Mouse (Mus musculus): ENCODE measurements around the gene Ushbp1. TPM values are rescaled to one million over a fixed set of nuclear protein-coding genes. Genes with fewer than 3 reads are reported as not detected.

The Ushbp1 gene
- polyA plus RNA-seq, 1 experiment from 2014 or later = 6.8 TPM

- WGBS = 89% methylated on average over 9 of the region's 9 CpGs
- Histone ChIP-seq H3K9me3 (no peaks in the 10 kb centered on the region), H3K36me3 (peaks cover 17% of the 10 kb centered on the region), H3K9ac (no peak overlapping the region), H3K27me3 (replicated peaks) (no peaks in the 10 kb centered on the region), H3K4me3 (no peak overlapping the region), H3K4me2 (replicated peaks) (no peak overlapping the region), H3K27ac (no peak overlapping the region), H3K4me1 (peaks cover 14% of the 10 kb centered on the region)
- ATAC-seq (ENCODE audit: low FRiP score, low read depth) = no peak
Observed at GRCm38 (mm10) chr8:71404951-71405351, 9.3 kb upstream of the Ushbp1 start.

- Histone ChIP-seq H3K9me3 (no peaks in the 10 kb centered on the region), H3K9ac (no peak overlapping the region), H3K4me2 (replicated peaks) (no peak overlapping the region), H3K4me3 (no peak overlapping the region), H3K27ac (no peak overlapping the region), H3K36me3 (peaks cover 18% of the 10 kb centered on the region), H3K27me3 (replicated peaks) (no peaks in the 10 kb centered on the region), H3K4me1 (peaks cover 14% of the 10 kb centered on the region)
- 90% methylated on average over 8 of the region's 8 CpGs for WGBS
- no peak for ATAC-seq (ENCODE audit: low FRiP score, low read depth)
Observed at GRCm38 (mm10) chr8:71404011-71404410, 8.4 kb upstream of the Ushbp1 start.

- Histone ChIP-seq H3K27ac (no peak overlapping the region), H3K4me2 (replicated peaks) (no peak overlapping the region), H3K4me1 (peaks cover 14% of the 10 kb centered on the region), H3K9me3 (no peaks in the 10 kb centered on the region), H3K9ac (no peak overlapping the region), H3K36me3 (peaks cover 16% of the 10 kb centered on the region), H3K4me3 (no peak overlapping the region), H3K27me3 (replicated peaks) (no peaks in the 10 kb centered on the region)
- no peak for ATAC-seq (ENCODE audit: low FRiP score, low read depth)
- WGBS = 86% methylated on average over 6 of the region's 6 CpGs
Observed at GRCm38 (mm10) chr8:71403107-71403885, 7.7 kb upstream of the Ushbp1 start.

GRCm38 (mm10) chr8:71402446-71402964, 6.9 kb upstream of the Ushbp1 start:
- H3K36me3 ChIP-seq = peaks cover 14% of the 10 kb centered on the region
- H3K4me1 ChIP-seq = peaks cover 18% of the 10 kb centered on the region
- H3K27me3 ChIP-seq (replicated peaks) = no peaks in the 10 kb centered on the region
- H3K4me3 ChIP-seq = no peak overlapping the region
- ATAC-seq (ENCODE audit: low FRiP score, low read depth) = no peak
- H3K9me3 ChIP-seq = no peaks in the 10 kb centered on the region
- 84% methylated on average over 9 of the region's 9 CpGs for WGBS
- no peak overlapping the region for H3K4me2 ChIP-seq (replicated peaks)
- no peak overlapping the region for H3K9ac ChIP-seq
- H3K27ac ChIP-seq = no peak overlapping the region

GRCm38 (mm10) chr8:71401454-71401853, 5.9 kb upstream of the Ushbp1 start:
- no peak overlapping the region for H3K4me2 ChIP-seq (replicated peaks)
- ATAC-seq (ENCODE audit: low FRiP score, low read depth) = no peak
- H3K9ac ChIP-seq = no peak overlapping the region
- peaks cover 14% of the 10 kb centered on the region for H3K36me3 ChIP-seq
- no peak overlapping the region for H3K4me3 ChIP-seq
- H3K4me1 ChIP-seq = peaks cover 15% of the 10 kb centered on the region
- H3K9me3 ChIP-seq = no peaks in the 10 kb centered on the region
- no peaks in the 10 kb centered on the region for H3K27me3 ChIP-seq (replicated peaks)
- no peak overlapping the region for H3K27ac ChIP-seq

- 94% methylated on average over 2 of the region's 2 CpGs for WGBS
- Histone ChIP-seq H3K27me3 (replicated peaks) (no peaks in the 10 kb centered on the region), H3K4me2 (replicated peaks) (no peak overlapping the region), H3K27ac (no peak overlapping the region), H3K36me3 (peaks cover 14% of the 10 kb centered on the region), H3K9me3 (no peaks in the 10 kb centered on the region), H3K4me1 (peaks cover 12% of the 10 kb centered on the region), H3K9ac (no peak overlapping the region), H3K4me3 (no peak overlapping the region)
- no peak for ATAC-seq (ENCODE audit: low FRiP score, low read depth)
Observed at GRCm38 (mm10) chr8:71400826-71401225, 5.2 kb upstream of the Ushbp1 start.

GRCm38 (mm10) chr8:71397701-71398100, 2.1 kb upstream of the Ushbp1 start:
- Histone ChIP-seq H3K4me1 (peaks cover 16% of the 10 kb centered on the region), H3K9ac (0 out of 2 replicates have a peak overlapping the region, but pooled peaks have one; percentile 69), H3K4me3 (peak overlapping the region; percentile 63), H3K36me3 (peaks cover 14% of the 10 kb centered on the region), H3K4me2 (replicated peaks) (peak overlapping the region; percentile 75), H3K27ac (no peak overlapping the region), H3K27me3 (replicated peaks) (no peaks in the 10 kb centered on the region), H3K9me3 (no peaks in the 10 kb centered on the region)
- WGBS = 90% methylated on average over 12 of the region's 12 CpGs
- no peak for ATAC-seq (ENCODE audit: low FRiP score, low read depth)

- under 1% methylated on average over 34 of the region's 34 CpGs for WGBS
Observed at GRCm38 (mm10) chr8:71396639-71397305, 1.2 kb upstream of the Ushbp1 start, which contains the start of gene Babam1. Gene Babam1 (plus strand): TSS chr8:71396861.

GRCm38 (mm10) chr8:71395071-71395470, 531 bp downstream of the Ushbp1 start:
- no peaks in the 10 kb centered on the region for H3K9me3 ChIP-seq
- H3K4me1 ChIP-seq = peaks cover 16% of the 10 kb centered on the region
- ATAC-seq (ENCODE audit: low FRiP score, low read depth) = no peak
- H3K4me2 ChIP-seq (replicated peaks) = no peak overlapping the region
- H3K9ac ChIP-seq = no peak overlapping the region
- H3K27ac ChIP-seq = no peak overlapping the region
- H3K27me3 ChIP-seq (replicated peaks) = no peaks in the 10 kb centered on the region
- H3K4me3 ChIP-seq = no peak overlapping the region
- peaks cover 14% of the 10 kb centered on the region for H3K36me3 ChIP-seq
- 85% methylated on average over 10 of the region's 10 CpGs for WGBS

More at GRCm38 (mm10) chr8:71396639-71397305, 1.2 kb upstream of the Ushbp1 start, which contains the start of gene Babam1:
- H3K27ac ChIP-seq = no peak within 1 kb of the TSS; the same call in 1 of the 2 replicates
- H3K4me3 ChIP-seq = peak within 1 kb of the TSS; percentile 63
- peaks cover 16% of the 10 kb centered on the region for H3K4me1 ChIP-seq
- H3K27me3 ChIP-seq (replicated peaks) = no peaks in the 10 kb centered on the region
- peak; percentile 97 for ATAC-seq (ENCODE audit: low FRiP score, low read depth)
- peaks cover 14% of the 10 kb centered on the region for H3K36me3 ChIP-seq
- peak within 1 kb of the TSS; percentile 69 for H3K9ac ChIP-seq
- no peaks in the 10 kb centered on the region for H3K9me3 ChIP-seq
- peak within 1 kb of the TSS; percentile 75 for H3K4me2 ChIP-seq (replicated peaks)

GRCm38 (mm10) chr8:71394481-71394880, 1.1 kb downstream of the Ushbp1 start:
- H3K27ac ChIP-seq = no peak overlapping the region
- no peaks in the 10 kb centered on the region for H3K27me3 ChIP-seq (replicated peaks)
- peaks cover 16% of the 10 kb centered on the region for H3K4me1 ChIP-seq
- no peak overlapping the region for H3K9ac ChIP-seq
- ATAC-seq (ENCODE audit: low FRiP score, low read depth) = no peak
- no peaks in the 10 kb centered on the region for H3K9me3 ChIP-seq
- peaks cover 9% of the 10 kb centered on the region for H3K36me3 ChIP-seq
- 80% methylated on average over 7 of the region's 7 CpGs for WGBS
- no peak overlapping the region for H3K4me3 ChIP-seq
- no peak overlapping the region for H3K4me2 ChIP-seq (replicated peaks)

- Histone ChIP-seq H3K4me3 (no peak overlapping the region), H3K9ac (no peak overlapping the region), H3K4me2 (replicated peaks) (0 out of 2 replicates have a peak overlapping the region, but pooled peaks have one; percentile 14), H3K9me3 (no peaks in the 10 kb centered on the region), H3K4me1 (peaks cover 16% of the 10 kb centered on the region), H3K36me3 (no peaks in the 10 kb centered on the region), H3K27ac (no peak overlapping the region), H3K27me3 (replicated peaks) (no peaks in the 10 kb centered on the region)
- 15% methylated on average over 3 of the region's 3 CpGs for WGBS
- no peak for ATAC-seq (ENCODE audit: low FRiP score, low read depth)
Observed at GRCm38 (mm10) chr8:71392871-71393270, 2.7 kb downstream of the Ushbp1 start.

- Histone ChIP-seq H3K27ac (no peak overlapping the region), H3K9ac (no peak overlapping the region), H3K27me3 (replicated peaks) (no peaks in the 10 kb centered on the region), H3K9me3 (no peaks in the 10 kb centered on the region), H3K4me2 (replicated peaks) (no peak overlapping the region), H3K36me3 (no peaks in the 10 kb centered on the region), H3K4me3 (no peak overlapping the region), H3K4me1 (peaks cover 11% of the 10 kb centered on the region)
- ATAC-seq (ENCODE audit: low FRiP score, low read depth) = no peak
- 77% methylated on average over 5 of the region's 5 CpGs for WGBS
Observed at GRCm38 (mm10) chr8:71392391-71392790, 3.2 kb downstream of the Ushbp1 start.
